Mouse (Mus musculus) forebrain, embryonic 12.5 days (tissue): ENCODE data around the gene Plekhh3. TPM values are rescaled to one million over a fixed set of nuclear protein-coding genes. Genes with fewer than 3 reads are reported as not detected.

ENCODE experiments used
- ATAC-seq: fragments of 200-750 bp; cut with Nextera tagmentation; 2 replicates; pipeline ENCODE4 v1.8.0; 2017; ENCODE audit warnings: moderate TSS enrichment; ENCODE audit not compliant: low FRiP score
- H3K27ac ChIP-seq: fragments of 300-500 bp; sonication (generic); 2 replicates; pipeline ENCODE4 v1.5.1; 2016; ENCODE audit warnings: mild to moderate bottlenecking
- H3K27me3 ChIP-seq: fragments of 300-500 bp; sonication (generic); 2 replicates; pipeline ENCODE4 v1.6.1; 2016; ENCODE audit warnings: mild to moderate bottlenecking
- H3K36me3 ChIP-seq: fragments of 300-500 bp; sonication (generic); replicated peaks from 2 replicates; pipeline ENCODE4 v1.6.1; 2016; ENCODE audit warnings: mild to moderate bottlenecking
- H3K4me1 ChIP-seq: fragments of 300-500 bp; sonication (generic); 2 replicates; pipeline ENCODE4 v1.6.1; 2016
- H3K4me2 ChIP-seq: fragments of 300-500 bp; sonication (generic); 2 replicates; pipeline ENCODE4 v1.6.1; 2016; ENCODE audit warnings: mild to moderate bottlenecking, moderate library complexity
- H3K4me3 ChIP-seq: fragments of 300-500 bp; sonication (generic); replicated peaks from 2 replicates; pipeline ENCODE4 v1.5.1; 2016; ENCODE audit warnings: mild to moderate bottlenecking
- H3K9ac ChIP-seq: fragments of 300-500 bp; sonication (generic); 2 replicates; pipeline ENCODE4 v1.6.1; 2016; ENCODE audit warnings: mild to moderate bottlenecking
- H3K9me3 ChIP-seq: fragments of 300-500 bp; sonication (generic); 2 replicates; pipeline ENCODE4 v1.6.1; 2016
- WGBS: fragments of 180-500 bp; shearing (Covaris S2); methylation state at CpG from one replicate; pipeline ENCODE4 v1.1.7; 2016; 5-methylcytosine and 5-hydroxymethylcytosine counted together
- microRNA-seq: library from miRNA; unstranded; fragments of <30 nt; microRNA quantifications from one replicate; pipeline ENCODE4, GENCODE M21; 2017
- polyA plus RNA-seq: library from polyadenylated mRNA; unstranded; fragments of >200 nt; fragmentation: Nextera tagmentation; extraction: Ambion mirVana; gene quantifications from 2 replicates; pipeline ENCODE4 v1.2.1, GENCODE M21; 2016

Plekhh3 gene
- polyA plus RNA-seq, 1 experiment from 2014 or later: 9.6 TPM

- ATAC-seq: peak; percentile 71
- WGBS: 1% methylated on average over 39 of the region's 39 CpGs
- H3K4me1 ChIP-seq: peaks cover 48% of the 10 kb centered on the region
These were observed 51.9 kb downstream of the Plekhh3 start for GRCm38 (mm10) chr11:101119131-101119760.

GRCm38 (mm10) chr11:101118105-101118504 lies 53.0 kb downstream of the Plekhh3 start:
- Histone ChIP-seq H3K9me3 (no peaks in the 10 kb centered on the region), H3K27me3 (no peaks in the 10 kb centered on the region), H3K4me3 (peak overlapping the region; percentile 87), H3K4me2 (peak overlapping the region; percentile 97), H3K9ac (peak overlapping the region; percentile 92), H3K36me3 (peaks cover 17% of the 10 kb centered on the region), H3K27ac (no peak overlapping the region), H3K4me1 (peaks cover 48% of the 10 kb centered on the region)
- 58% methylated on average over 4 of the region's 4 CpGs for WGBS
- ATAC-seq: no peak

More at GRCm38 (mm10) chr11:101119131-101119760, 51.9 kb downstream of the Plekhh3 start:
- Histone ChIP-seq H3K36me3 (peaks cover 23% of the 10 kb centered on the region), H3K4me2 (peak overlapping the region; percentile 97), H3K27me3 (no peaks in the 10 kb centered on the region), H3K27ac (peak overlapping the region; percentile 91), H3K9me3 (no peaks in the 10 kb centered on the region), H3K4me3 (peak overlapping the region; percentile 87), H3K9ac (peak overlapping the region; percentile 92)

- no peak overlapping the region for H3K9ac ChIP-seq
- 0 out of 2 replicates have a peak, but pooled peaks cover 8% of the 10 kb centered on the region for H3K36me3 ChIP-seq
- WGBS: 30% methylated on average over 2 of the region's 2 CpGs
- H3K4me3 ChIP-seq: no peak overlapping the region
- no peaks in the 10 kb centered on the region for H3K9me3 ChIP-seq
- H3K27me3 ChIP-seq: no peaks in the 10 kb centered on the region
- H3K4me2 ChIP-seq: peak overlapping the region; percentile 16; the same call in 1 of the 2 replicates
- ATAC-seq: no peak
- H3K4me1 ChIP-seq: peaks cover 38% of the 10 kb centered on the region
- peak overlapping the region; percentile 73 for H3K27ac ChIP-seq
These were observed 55.6 kb downstream of the Plekhh3 start for GRCm38 (mm10) chr11:101115564-101115963.

Small RNA genes lying within 50 kb of the gene (microRNA-seq; reads per million reads assigned to microRNA genes)
- gene Gm27626: not detected

Other genes with a start within 250 kb of the Plekhh3 start
- gene Stat3, start 231.8 kb downstream of the Plekhh3 start, polyA plus RNA-seq: 30.8 and 34.1 TPM in 2 replicates
- gene Cavin1, start 200.5 kb downstream of the Plekhh3 start, polyA plus RNA-seq: 29.9 and 35.6 TPM in 2 replicates
- gene Atp6v0a1, start 161.9 kb downstream of the Plekhh3 start, polyA plus RNA-seq: 48.9 and 54.9 TPM in 2 replicates
- 7.8 and 8.7 TPM in 2 replicates for gene Naglu, start 101.3 kb downstream of the Plekhh3 start, polyA plus RNA-seq
- gene Hsd17b1, start 92.9 kb downstream of the Plekhh3 start, polyA plus RNA-seq: 0.19 and 0.33 TPM in 2 replicates
- gene Coasy, start 88.8 kb downstream of the Plekhh3 start, polyA plus RNA-seq: 50.7 and 50.9 TPM in 2 replicates
- gene Mlx, start 84.1 kb downstream of the Plekhh3 start, polyA plus RNA-seq: 47.6 and 52.6 TPM in 2 replicates
- gene Psmc3ip, start 75.9 kb downstream of the Plekhh3 start, polyA plus RNA-seq: 59.0 and 62.1 TPM in 2 replicates
- 18.6 and 19.3 TPM in 2 replicates for gene Retreg3, start 51.5 kb downstream of the Plekhh3 start, polyA plus RNA-seq
- gene Tubg1, start 51.4 kb downstream of the Plekhh3 start, polyA plus RNA-seq: 103 and 108 TPM in 2 replicates
- gene Tubg2, start 15.4 kb downstream of the Plekhh3 start, polyA plus RNA-seq: 7.6 and 8.3 TPM in 2 replicates
- 0.46 and 0.57 TPM in 2 replicates for gene Cntnap1, start 828 bp downstream of the Plekhh3 start, polyA plus RNA-seq
- gene Ccr10, start 4.1 kb upstream of the Plekhh3 start, polyA plus RNA-seq: 0.10 TPM in 1 of 2 replicates, not detected in the other
- gene Ezh1, start 55.1 kb upstream of the Plekhh3 start, polyA plus RNA-seq: 11.1 and 12.5 TPM in 2 replicates
- gene Ramp2, start 74.7 kb upstream of the Plekhh3 start, polyA plus RNA-seq: 43.7 and 49.6 TPM in 2 replicates
- 90.4 and 93.1 TPM in 2 replicates for gene Vps25, start 82.4 kb upstream of the Plekhh3 start, polyA plus RNA-seq
- 5.7 and 7.5 TPM in 2 replicates for gene Wnk4, start 89.2 kb upstream of the Plekhh3 start, polyA plus RNA-seq
- 1.6 TPM in 2 replicates for gene Cntd1, start 107.7 kb upstream of the Plekhh3 start, polyA plus RNA-seq
- 178 and 183 TPM in 2 replicates for gene Coa3, start 107.8 kb upstream of the Plekhh3 start, polyA plus RNA-seq
- gene Becn1, start 130.9 kb upstream of the Plekhh3 start, polyA plus RNA-seq: 164 and 169 TPM in 2 replicates
- 182 and 189 TPM in 2 replicates for gene Psme3, start 144.9 kb upstream of the Plekhh3 start, polyA plus RNA-seq
- gene Aoc2, start 153.7 kb upstream of the Plekhh3 start, polyA plus RNA-seq: 2.9 and 3.1 TPM in 2 replicates
- gene Aoc3, start 159.3 kb upstream of the Plekhh3 start, polyA plus RNA-seq: not detected in 2 replicates
- not detected in 2 replicates for gene G6pc, start 196.2 kb upstream of the Plekhh3 start, polyA plus RNA-seq
- 94.3 and 98.7 TPM in 2 replicates for gene Aarsd1, start 246.3 kb upstream of the Plekhh3 start, polyA plus RNA-seq